Mouse (Mus musculus): ENCODE results near the gene Ddx31. TPM values are rescaled to one million over a fixed set of nuclear protein-coding genes. Genes with fewer than 3 reads are reported as not detected.

The Ddx31 gene
- polyA plus RNA-seq, 1 experiment from 2014 or later = 12.7 TPM

- Histone ChIP-seq H3K4me3 (replicated peaks; ENCODE audit: low read length) (no peak overlapping the region), H3K4me1 (ENCODE audit: control insufficient read depth, insufficient read depth, low read length) (no peaks in the 10 kb centered on the region), H3K36me3 (ENCODE audit: control insufficient read depth, insufficient read depth, low read length) (no peaks in the 10 kb centered on the region), H3K9me3 (replicated peaks; ENCODE audit: control insufficient read depth, low read length) (no peaks in the 10 kb centered on the region), H3K4me2 (ENCODE audit: low read depth, low read length) (no peak overlapping the region), H3K27ac (ENCODE audit: low read length) (no peak overlapping the region), H3K27me3 (ENCODE audit: control insufficient read depth, insufficient read depth, low read length) (no peaks in the 10 kb centered on the region), H3K9ac (ENCODE audit: low read length) (no peak overlapping the region)
- WGBS = 44% methylated on average over 1 of the region's 1 CpGs
- ATAC-seq (ENCODE audit: insufficient read depth, low FRiP score) = no peak
Observed at GRCm38 (mm10) chr2:28892796-28893195, 52.6 kb downstream of the Ddx31 start.

GRCm38 (mm10) chr2:28893526-28893925, 53.3 kb downstream of the Ddx31 start:
- 70% methylated on average over 6 of the region's 6 CpGs for WGBS
- H3K4me2 ChIP-seq (ENCODE audit: low read depth, low read length) = no peak overlapping the region
- no peaks in the 10 kb centered on the region for H3K36me3 ChIP-seq (ENCODE audit: control insufficient read depth, insufficient read depth, low read length)

GRCm38 (mm10) chr2:28895876-28896275, 55.7 kb downstream of the Ddx31 start:
- no peak for ATAC-seq (ENCODE audit: insufficient read depth, low FRiP score)
- Histone ChIP-seq H3K9ac (ENCODE audit: low read length) (no peak overlapping the region), H3K9me3 (replicated peaks; ENCODE audit: control insufficient read depth, low read length) (no peaks in the 10 kb centered on the region), H3K4me3 (replicated peaks; ENCODE audit: low read length) (no peak overlapping the region), H3K4me1 (ENCODE audit: control insufficient read depth, insufficient read depth, low read length) (no peaks in the 10 kb centered on the region), H3K36me3 (ENCODE audit: control insufficient read depth, insufficient read depth, low read length) (no peaks in the 10 kb centered on the region), H3K27ac (ENCODE audit: low read length) (no peak overlapping the region), H3K4me2 (ENCODE audit: low read depth, low read length) (no peak overlapping the region), H3K27me3 (ENCODE audit: control insufficient read depth, insufficient read depth, low read length) (no peaks in the 10 kb centered on the region)
- 84% methylated on average over 7 of the region's 7 CpGs for WGBS

More at GRCm38 (mm10) chr2:28893526-28893925, 53.3 kb downstream of the Ddx31 start:
- Histone ChIP-seq H3K9me3 (replicated peaks; ENCODE audit: control insufficient read depth, low read length) (no peaks in the 10 kb centered on the region), H3K27ac (ENCODE audit: low read length) (no peak overlapping the region), H3K4me3 (replicated peaks; ENCODE audit: low read length) (no peak overlapping the region), H3K9ac (ENCODE audit: low read length) (no peak overlapping the region), H3K27me3 (ENCODE audit: control insufficient read depth, insufficient read depth, low read length) (no peaks in the 10 kb centered on the region), H3K4me1 (ENCODE audit: control insufficient read depth, insufficient read depth, low read length) (no peaks in the 10 kb centered on the region)
- ATAC-seq (ENCODE audit: insufficient read depth, low FRiP score) = no peak

GRCm38 (mm10) chr2:28897340-28897899, 57.2 kb downstream of the Ddx31 start:
- Histone ChIP-seq H3K4me1 (ENCODE audit: control insufficient read depth, insufficient read depth, low read length) (no peaks in the 10 kb centered on the region), H3K9ac (ENCODE audit: low read length) (no peak overlapping the region), H3K4me3 (replicated peaks; ENCODE audit: low read length) (no peak overlapping the region), H3K27ac (ENCODE audit: low read length) (no peak overlapping the region), H3K4me2 (ENCODE audit: low read depth, low read length) (no peak overlapping the region), H3K36me3 (ENCODE audit: control insufficient read depth, insufficient read depth, low read length) (no peaks in the 10 kb centered on the region), H3K27me3 (ENCODE audit: control insufficient read depth, insufficient read depth, low read length) (no peaks in the 10 kb centered on the region), H3K9me3 (replicated peaks; ENCODE audit: control insufficient read depth, low read length) (no peaks in the 10 kb centered on the region)
- ATAC-seq (ENCODE audit: insufficient read depth, low FRiP score) = no peak
- WGBS = 72% methylated on average over 4 of the region's 4 CpGs

GRCm38 (mm10) chr2:28902291-28902690, 62.1 kb downstream of the Ddx31 start:
- no peak overlapping the region for H3K4me2 ChIP-seq (ENCODE audit: low read depth, low read length)
- no peak for ATAC-seq (ENCODE audit: insufficient read depth, low FRiP score)
- H3K36me3 ChIP-seq (ENCODE audit: control insufficient read depth, insufficient read depth, low read length) = no peaks in the 10 kb centered on the region
- peaks cover 9% of the 10 kb centered on the region for H3K27me3 ChIP-seq (ENCODE audit: control insufficient read depth, insufficient read depth, low read length)
- H3K9me3 ChIP-seq (replicated peaks; ENCODE audit: control insufficient read depth, low read length) = no peaks in the 10 kb centered on the region
- no peak overlapping the region for H3K27ac ChIP-seq (ENCODE audit: low read length)
- H3K9ac ChIP-seq (ENCODE audit: low read length) = no peak overlapping the region
- no peak overlapping the region for H3K4me3 ChIP-seq (replicated peaks; ENCODE audit: low read length)
- H3K4me1 ChIP-seq (ENCODE audit: control insufficient read depth, insufficient read depth, low read length) = no peaks in the 10 kb centered on the region
- WGBS = 91% methylated on average over 8 of the region's 8 CpGs

- H3K4me2 ChIP-seq (ENCODE audit: low read depth, low read length) = no peak overlapping the region
- H3K4me1 ChIP-seq (ENCODE audit: control insufficient read depth, insufficient read depth, low read length) = peaks cover 7% of the 10 kb centered on the region
- H3K9ac ChIP-seq (ENCODE audit: low read length) = no peak overlapping the region
- H3K36me3 ChIP-seq (ENCODE audit: control insufficient read depth, insufficient read depth, low read length) = no peaks in the 10 kb centered on the region
- 91% methylated on average over 5 of the region's 5 CpGs for WGBS
- H3K27ac ChIP-seq (ENCODE audit: low read length) = no peak overlapping the region
- H3K9me3 ChIP-seq (replicated peaks; ENCODE audit: control insufficient read depth, low read length) = no peaks in the 10 kb centered on the region
- ATAC-seq (ENCODE audit: insufficient read depth, low FRiP score) = no peak
- no peak overlapping the region for H3K4me3 ChIP-seq (replicated peaks; ENCODE audit: low read length)
- H3K27me3 ChIP-seq (ENCODE audit: control insufficient read depth, insufficient read depth, low read length) = peaks cover 25% of the 10 kb centered on the region
Observed at GRCm38 (mm10) chr2:28903871-28904270, 63.7 kb downstream of the Ddx31 start.

GRCm38 (mm10) chr2:28904786-28905185, 64.6 kb downstream of the Ddx31 start:
- Histone ChIP-seq H3K27me3 (ENCODE audit: control insufficient read depth, insufficient read depth, low read length) (peaks cover 34% of the 10 kb centered on the region), H3K36me3 (ENCODE audit: control insufficient read depth, insufficient read depth, low read length) (no peaks in the 10 kb centered on the region), H3K4me1 (ENCODE audit: control insufficient read depth, insufficient read depth, low read length) (peaks cover 10% of the 10 kb centered on the region), H3K9me3 (replicated peaks; ENCODE audit: control insufficient read depth, low read length) (no peaks in the 10 kb centered on the region), H3K4me2 (ENCODE audit: low read depth, low read length) (no peak overlapping the region), H3K9ac (ENCODE audit: low read length) (no peak overlapping the region), H3K27ac (ENCODE audit: low read length) (no peak overlapping the region), H3K4me3 (replicated peaks; ENCODE audit: low read length) (no peak overlapping the region)
- ATAC-seq (ENCODE audit: insufficient read depth, low FRiP score) = no peak
- WGBS = 78% methylated on average over 9 of the region's 9 CpGs

GRCm38 (mm10) chr2:28905561-28905960, 65.4 kb downstream of the Ddx31 start:
- Histone ChIP-seq H3K27me3 (ENCODE audit: control insufficient read depth, insufficient read depth, low read length) (peaks cover 42% of the 10 kb centered on the region), H3K4me1 (ENCODE audit: control insufficient read depth, insufficient read depth, low read length) (peaks cover 10% of the 10 kb centered on the region), H3K4me2 (ENCODE audit: low read depth, low read length) (no peak overlapping the region), H3K36me3 (ENCODE audit: control insufficient read depth, insufficient read depth, low read length) (no peaks in the 10 kb centered on the region), H3K9ac (ENCODE audit: low read length) (no peak overlapping the region), H3K4me3 (replicated peaks; ENCODE audit: low read length) (no peak overlapping the region), H3K27ac (ENCODE audit: low read length) (no peak overlapping the region), H3K9me3 (replicated peaks; ENCODE audit: control insufficient read depth, low read length) (no peaks in the 10 kb centered on the region)
- no peak for ATAC-seq (ENCODE audit: insufficient read depth, low FRiP score)
- WGBS = 69% methylated on average over 4 of the region's 4 CpGs

GRCm38 (mm10) chr2:28907691-28908388, 67.6 kb downstream of the Ddx31 start:
- H3K27ac ChIP-seq (ENCODE audit: low read length) = no peak overlapping the region
- 11% methylated on average over 10 of the region's 10 CpGs for WGBS
- no peaks in the 10 kb centered on the region for H3K36me3 ChIP-seq (ENCODE audit: control insufficient read depth, insufficient read depth, low read length)
- H3K9ac ChIP-seq (ENCODE audit: low read length) = no peak overlapping the region
- peak overlapping the region; percentile 30; the same call in 1 of the 2 replicates for H3K4me2 ChIP-seq (ENCODE audit: low read depth, low read length)
- peak overlapping the region; percentile 15; the same call in 1 of the 2 replicates for H3K4me3 ChIP-seq (replicated peaks; ENCODE audit: low read length)
- ATAC-seq (ENCODE audit: insufficient read depth, low FRiP score) = no peak
- peaks cover 64% of the 10 kb centered on the region for H3K27me3 ChIP-seq (ENCODE audit: control insufficient read depth, insufficient read depth, low read length)
- no peaks in the 10 kb centered on the region for H3K9me3 ChIP-seq (replicated peaks; ENCODE audit: control insufficient read depth, low read length)
- peaks cover 10% of the 10 kb centered on the region for H3K4me1 ChIP-seq (ENCODE audit: control insufficient read depth, insufficient read depth, low read length)
